Mouse (Mus musculus): ENCODE measurements around the gene Ap5b1.

Gene Ap5b1

GRCm38 (mm10) chr19:5612762-5613411, 45.1 kb downstream of the Ap5b1 start:
- no peak for DNase-seq

DNA sequence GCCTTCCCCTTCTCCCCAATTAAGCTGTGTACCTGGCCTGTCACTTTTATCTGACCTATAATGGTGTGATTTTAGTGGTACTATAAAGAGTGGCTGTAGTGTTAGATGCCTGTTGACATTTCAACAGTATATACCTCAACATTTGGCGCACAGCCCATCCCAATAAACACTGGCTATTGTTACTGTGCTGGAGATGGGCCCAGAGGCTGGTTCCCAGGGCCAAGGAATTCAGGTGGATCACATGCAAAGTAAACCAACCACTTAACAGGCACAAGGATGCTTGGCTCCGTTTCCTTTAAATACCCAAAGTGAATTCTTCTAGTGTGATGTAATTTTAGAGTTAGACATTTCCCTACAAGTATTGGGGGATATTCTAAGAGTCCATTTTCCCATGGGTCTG, 47.1 kb downstream of the Ap5b1 start:
- DNase-seq: no peak

GRCm38 (mm10) chr19:5620007-5620406, 52.2 kb downstream of the Ap5b1 start:
- no peak for DNase-seq
